Mouse (Mus musculus): ENCODE measurements around the gene C1qtnf4. TPM values are rescaled to one million over a fixed set of nuclear protein-coding genes. Genes with fewer than 3 reads are reported as not detected.

The C1qtnf4 gene
- total and polyA plus RNA-seq, 3 experiments: not detected

GRCm38 (mm10) chr2:90881824-90882223, 3.8 kb upstream of the C1qtnf4 start:
- no peak for DNase-seq (ENCODE audit: extremely low read depth)
- H3K9ac ChIP-seq (ENCODE audit: insufficient read depth, low read depth): no peak overlapping the region
- no peak overlapping the region for H3K27ac ChIP-seq (ENCODE audit: insufficient read depth, low read depth)
- H3K27me3 ChIP-seq (replicated peaks): peaks cover 8% of the 10 kb centered on the region
- H3K79me2 ChIP-seq (replicated peaks; ENCODE audit: control insufficient read depth, extremely low read depth, insufficient read depth, poor library complexity, severe bottlenecking): no peaks in the 10 kb centered on the region
- peaks cover 7% of the 10 kb centered on the region for H3K9me3 ChIP-seq (replicated peaks; ENCODE audit: low read length)
- dilution Hi-C loops (cut with MboI; ENCODE audit: extremely low pct_ligation_motif_present, extremely low pct_unique_long_range_greater_than_20kb, low sequenced_read_pairs) (no loop called here), in situ Hi-C loops (cut with MboI; ENCODE audit: low pct_ligation_motif_present, low pct_unique_long_range_greater_than_20kb, low sequenced_read_pairs) (no loop called here)
- TF ChIP-seq POLR2A (IDR thresholded peaks at IDR 0.05; ENCODE audit: low read depth, low read length) (no peak), CTCF (conservative IDR thresholded peaks at IDR 0.05 in 1 of 2, IDR thresholded peaks at IDR 0.05 in 1 of 2; ENCODE audit: low read depth in 2 of 2, low read length in 2 of 2) (no peak), UBTF (IDR thresholded peaks at IDR 0.05; ENCODE audit: low read depth, low read length) (no peak), CHD2 (IDR thresholded peaks at IDR 0.05; ENCODE audit: low read length) (no peak), JUN (IDR thresholded peaks at IDR 0.05; ENCODE audit: insufficient read depth, low read depth, low read length) (no peak), MAFK (IDR thresholded peaks at IDR 0.05; ENCODE audit: insufficient replicate concordance, low read length) (no peak), ZC3H11A (IDR thresholded peaks at IDR 0.05; ENCODE audit: low read depth, low read length) (no peak), ZNF384 (IDR thresholded peaks at IDR 0.05; ENCODE audit: low read depth, low read length) (no peak), IRF4 (IDR thresholded peaks at IDR 0.05; ENCODE audit: low read depth, low read length) (no peak), RCOR1 (conservative IDR thresholded peaks at IDR 0.05; ENCODE audit: low read depth, low read length) (no peak), HCFC1 (IDR thresholded peaks at IDR 0.05; ENCODE audit: low read depth, low read length) (no peak), TBP (conservative IDR thresholded peaks at IDR 0.05; ENCODE audit: low read depth, low read length) (no peak), ELF1 (IDR thresholded peaks at IDR 0.05; ENCODE audit: low read depth, low read length) (no peak), USF2 (conservative IDR thresholded peaks at IDR 0.05; ENCODE audit: low read depth, low read length) (no peak), RAD21 (IDR thresholded peaks at IDR 0.05; ENCODE audit: low read depth, low read length) (no peak)
- H3K4me2 ChIP-seq (ENCODE audit: insufficient read depth, low read depth, poor library complexity, severe bottlenecking): no peak overlapping the region
- no peaks in the 10 kb centered on the region for H3K4me1 ChIP-seq (ENCODE audit: control insufficient read depth in 1 of 2, insufficient read depth in 2 of 2)
- no peaks in the 10 kb centered on the region for H3K36me3 ChIP-seq (replicated peaks in 1 of 2; ENCODE audit: control insufficient read depth in 1 of 2, insufficient read depth in 1 of 2, low read length in 1 of 2)
- no peak overlapping the region for H3K4me3 ChIP-seq (replicated peaks in 1 of 3; ENCODE audit: low read depth in 2 of 3, low read length in 2 of 3, poor library complexity in 1 of 3)

GRCm38 (mm10) chr2:90886436-90886835, 776 bp downstream of the C1qtnf4 start:
- Histone ChIP-seq H3K27me3 (replicated peaks) (peaks cover 8% of the 10 kb centered on the region), H3K4me2 (ENCODE audit: insufficient read depth, low read depth, poor library complexity, severe bottlenecking) (no peak overlapping the region), H3K9ac (ENCODE audit: insufficient read depth, low read depth) (no peak overlapping the region), H3K4me3 (replicated peaks in 1 of 3; ENCODE audit: low read depth in 2 of 3, low read length in 2 of 3, poor library complexity in 1 of 3) (no peak overlapping the region), H3K36me3 (replicated peaks in 1 of 2; ENCODE audit: control insufficient read depth in 1 of 2, insufficient read depth in 1 of 2, low read length in 1 of 2) (peaks cover 0 to 10% of the 10 kb centered on the region in 2 experiments), H3K79me2 (replicated peaks; ENCODE audit: control insufficient read depth, extremely low read depth, insufficient read depth, poor library complexity, severe bottlenecking) (no peaks in the 10 kb centered on the region), H3K27ac (ENCODE audit: insufficient read depth, low read depth) (no peak overlapping the region), H3K4me1 (ENCODE audit: control insufficient read depth in 1 of 2, insufficient read depth in 2 of 2) (no peaks in the 10 kb centered on the region), H3K9me3 (replicated peaks; ENCODE audit: low read length) (peaks cover 16% of the 10 kb centered on the region)
- dilution Hi-C loops (cut with MboI; ENCODE audit: extremely low pct_ligation_motif_present, extremely low pct_unique_long_range_greater_than_20kb, low sequenced_read_pairs) (no loop called here), in situ Hi-C loops (cut with MboI; ENCODE audit: low pct_ligation_motif_present, low pct_unique_long_range_greater_than_20kb, low sequenced_read_pairs) (no loop called here)
- no peak for DNase-seq (ENCODE audit: extremely low read depth)
- TF ChIP-seq ETS1 (conservative IDR thresholded peaks at IDR 0.05; ENCODE audit: low read depth, low read length) (no peak), SMC3 (IDR thresholded peaks at IDR 0.05; ENCODE audit: low read depth, low read length) (no peak), RAD21 (IDR thresholded peaks at IDR 0.05; ENCODE audit: low read depth, low read length) (no peak), RCOR1 (conservative IDR thresholded peaks at IDR 0.05; ENCODE audit: low read depth, low read length) (no peak), KAT2A (IDR thresholded peaks at IDR 0.05; ENCODE audit: insufficient replicate concordance, low read length) (no peak), CTCF (conservative IDR thresholded peaks at IDR 0.05 in 1 of 2, IDR thresholded peaks at IDR 0.05 in 1 of 2; ENCODE audit: low read depth in 2 of 2, low read length in 2 of 2) (no peak), PAX5 (IDR thresholded peaks at IDR 0.05; ENCODE audit: low read length) (no peak), MAX (IDR thresholded peaks at IDR 0.05; ENCODE audit: low read length) (no peak), EP300 (IDR thresholded peaks at IDR 0.05; ENCODE audit: low read length) (no peak), USF1 (IDR thresholded peaks at IDR 0.05; ENCODE audit: low read depth, low read length) (no peak), ZMIZ1 (IDR thresholded peaks at IDR 0.05; ENCODE audit: low read depth, low read length) (no peak), JUND (conservative IDR thresholded peaks at IDR 0.05; ENCODE audit: low read depth, low read length) (no peak)
